Mouse (Mus musculus): ENCODE measurements around the gene Rab11fip5.

The Rab11fip5 gene

DNA sequence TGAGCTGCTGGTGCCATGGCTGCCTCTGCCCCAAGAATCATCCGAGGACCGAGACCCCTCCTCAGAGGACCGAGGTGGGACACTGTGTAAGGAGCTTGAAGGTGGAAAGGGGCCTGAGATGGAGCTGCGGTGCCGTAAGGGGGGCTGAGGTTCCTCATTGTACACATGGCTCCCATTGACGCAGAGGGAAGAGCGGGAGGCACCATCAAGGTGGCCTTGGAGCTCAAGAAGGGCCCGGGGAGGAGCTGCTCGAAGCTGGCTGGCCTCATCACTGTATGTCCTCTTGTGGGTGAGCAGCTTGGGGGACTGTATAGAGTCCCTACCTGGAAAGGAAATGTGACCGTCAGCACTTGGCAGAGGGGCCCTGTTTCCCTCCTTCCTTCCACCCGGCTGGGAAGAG, 26.3 kb downstream of the Rab11fip5 start:
- peak in 1 of 2 experiments; percentile 16 for DNase-seq (ENCODE audit: low spot score in 2 of 2)

DNA sequence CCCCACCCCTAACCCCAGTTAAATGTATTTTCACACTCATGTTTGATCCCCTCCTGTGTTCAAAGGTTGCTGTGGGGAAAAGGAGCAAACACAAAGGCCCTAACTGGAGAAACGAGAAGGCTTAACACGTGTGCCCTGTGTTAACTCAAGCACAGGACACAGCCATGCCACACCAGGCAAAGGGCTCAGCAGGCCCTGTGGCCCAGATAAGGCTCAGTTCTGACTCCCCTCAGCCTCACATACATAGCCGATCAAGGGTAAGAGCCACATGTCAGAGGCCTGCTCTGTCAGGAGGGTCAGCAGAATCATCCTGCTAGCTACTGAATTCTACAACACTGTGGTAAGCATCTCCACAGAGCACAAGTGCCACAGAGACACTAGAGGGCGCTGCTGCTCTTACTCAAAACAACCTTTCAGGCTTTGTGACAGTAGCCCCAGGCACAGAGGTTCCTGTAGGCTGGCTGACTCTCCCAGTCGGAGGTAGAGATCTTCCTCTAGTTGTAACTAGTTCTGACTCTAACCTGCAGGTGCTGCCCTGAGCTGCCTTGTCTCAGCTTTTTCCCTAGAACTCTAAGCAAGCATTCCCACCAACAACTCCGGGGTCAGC, 28.3 kb downstream of the Rab11fip5 start:
- DNase-seq (ENCODE audit: low spot score in 2 of 2) = peak; percentile 87 to 91

DNA sequence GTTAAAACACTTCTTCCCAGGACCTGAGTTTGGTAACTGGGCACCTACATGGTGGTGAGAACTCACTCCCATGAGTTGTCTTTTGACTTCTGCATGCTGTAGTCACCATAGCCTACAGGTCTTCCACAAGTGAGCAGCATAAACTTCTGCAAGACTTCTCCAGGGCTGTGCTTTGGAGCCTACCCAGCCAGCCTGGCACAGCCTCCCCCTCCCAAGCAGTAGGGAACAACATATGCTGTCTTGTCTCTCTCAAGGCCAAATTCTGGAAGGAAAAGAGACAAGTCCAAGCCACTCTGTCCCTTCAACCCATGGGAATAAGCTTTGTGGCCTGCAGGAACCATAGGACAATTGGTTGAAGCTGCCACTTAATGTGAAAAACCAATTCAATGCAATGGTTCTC, 29.5 kb downstream of the Rab11fip5 start:
- DNase-seq (ENCODE audit: low spot score in 2 of 2) = no peak

DNA sequence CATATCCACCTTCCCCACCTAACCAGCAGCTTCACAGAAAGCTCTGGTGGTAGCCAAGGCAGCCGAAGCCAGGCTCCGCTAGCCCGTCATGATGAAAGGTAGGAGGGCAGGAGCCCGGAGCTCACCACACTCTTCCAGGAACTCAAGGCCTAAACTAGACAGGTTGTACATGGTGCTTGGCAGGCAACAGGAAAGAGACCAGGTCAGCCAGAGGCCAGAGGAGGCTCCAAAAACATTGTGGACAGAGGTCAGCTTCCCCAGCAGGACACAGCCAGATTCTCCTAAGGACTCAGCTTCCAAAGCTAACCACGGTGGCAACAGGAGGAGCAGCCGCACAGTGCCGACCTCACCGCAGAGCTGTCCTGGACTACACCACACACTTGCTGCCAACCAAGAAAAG, 31.4 kb downstream of the Rab11fip5 start:
- DNase-seq (ENCODE audit: low spot score in 2 of 2) = no peak

DNA sequence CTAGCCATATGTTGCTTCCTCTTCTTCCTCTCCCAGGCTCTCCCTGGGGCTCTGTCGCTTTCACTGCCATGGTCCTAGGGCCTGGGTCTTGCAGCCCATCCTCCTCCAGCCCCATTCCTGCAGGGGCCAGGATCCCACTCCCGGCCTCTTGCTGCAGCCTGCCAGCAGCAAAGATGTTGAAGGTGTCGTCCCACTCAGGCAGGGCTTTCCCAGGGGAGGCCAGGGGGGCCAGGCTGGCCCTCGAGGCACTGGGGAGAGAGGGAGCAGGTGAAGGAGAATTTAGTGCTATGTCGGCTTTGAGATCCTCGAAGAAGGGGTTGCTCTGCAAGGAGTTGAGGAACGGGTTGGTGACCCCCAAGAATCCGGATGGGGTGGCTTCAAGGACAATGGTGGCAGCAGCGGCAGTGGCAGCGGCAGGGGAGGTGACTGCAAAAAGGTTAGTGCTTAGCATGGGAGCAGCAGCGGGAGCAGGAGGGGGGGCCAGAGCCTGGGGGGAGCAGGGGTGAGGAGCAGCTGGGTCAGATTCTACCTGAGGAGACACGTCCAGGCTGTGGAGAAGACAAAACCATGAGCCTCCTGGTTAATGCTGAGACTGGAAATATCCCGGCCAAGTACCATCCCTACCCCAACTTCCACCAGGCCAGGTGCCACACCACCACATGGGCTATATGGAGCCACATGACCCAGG, 32.5 kb downstream of the Rab11fip5 start:
- no peak for DNase-seq (ENCODE audit: low spot score in 2 of 2)

DNA sequence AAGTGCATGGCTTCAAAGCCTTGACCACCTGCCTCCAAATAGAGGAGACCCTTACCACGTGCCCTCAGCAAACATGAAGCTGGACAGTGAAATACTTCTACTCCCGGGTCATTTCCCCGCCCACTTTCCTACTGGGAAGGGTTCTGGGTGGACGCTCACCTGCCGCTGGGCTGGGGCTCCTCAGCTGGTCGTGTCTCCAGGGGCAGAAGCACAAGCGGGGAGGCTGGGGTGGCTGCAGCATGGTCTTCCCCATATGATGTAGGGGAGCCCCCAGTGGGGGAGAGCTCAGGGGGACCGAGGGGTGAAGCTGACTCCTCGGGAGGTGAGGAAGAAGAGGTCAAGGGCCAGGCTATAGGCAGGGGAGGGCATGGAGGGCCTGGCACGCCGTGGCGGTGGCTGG, 34.2 kb downstream of the Rab11fip5 start:
- DNase-seq (ENCODE audit: low spot score in 2 of 2) = no peak

DNA sequence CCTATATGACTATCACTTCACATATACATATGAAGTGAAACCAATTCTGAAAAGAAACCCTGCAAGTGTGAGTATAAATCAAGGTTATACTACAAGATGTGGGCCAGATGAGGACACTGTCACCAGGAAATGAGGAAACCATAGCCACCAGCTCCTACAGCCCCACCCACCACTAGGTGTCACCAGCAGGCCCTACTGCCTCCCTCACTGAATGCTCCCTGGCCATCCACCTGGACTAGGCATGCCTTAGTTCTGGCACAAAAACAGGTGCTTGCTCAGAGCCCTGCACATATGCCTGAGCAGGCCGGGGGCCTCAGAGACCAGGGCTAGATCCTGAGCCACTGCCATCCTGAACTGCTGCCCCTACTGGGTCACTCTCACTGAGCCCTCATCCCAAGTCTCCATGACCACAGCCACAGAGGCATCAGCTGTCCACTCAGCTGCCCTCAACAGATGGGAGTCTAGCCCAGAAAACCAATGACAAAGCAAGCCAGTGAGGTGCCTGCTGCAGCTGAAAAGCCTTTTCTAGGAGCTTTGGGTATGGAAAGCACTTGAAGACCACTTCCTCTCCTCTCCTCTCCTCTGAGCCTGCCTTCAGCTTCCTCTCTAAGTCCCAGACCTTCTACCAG, 35.0 kb downstream of the Rab11fip5 start:
- DNase-seq (ENCODE audit: low spot score in 2 of 2) = peak; percentile 58 to 63

DNA sequence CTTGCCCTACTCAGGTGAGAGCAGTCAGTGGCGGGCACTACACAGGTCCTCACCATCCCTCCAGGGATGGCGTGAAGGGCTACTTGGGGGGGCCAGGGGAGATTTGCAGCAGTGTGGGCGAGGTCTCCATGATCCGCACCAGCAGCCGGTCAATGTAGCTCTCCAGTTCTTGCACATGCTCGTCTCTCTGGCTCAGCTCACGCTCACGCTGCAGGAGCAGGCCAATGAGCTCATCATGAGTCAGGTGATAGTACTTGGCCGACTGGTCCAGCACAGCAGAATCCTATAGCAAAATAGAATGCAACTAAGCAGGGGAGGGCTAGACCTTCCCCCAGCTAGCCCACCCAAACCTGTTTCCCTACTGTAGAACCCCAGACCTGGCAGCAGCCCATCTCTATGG, 37.5 kb downstream of the Rab11fip5 start:
- DNase-seq (ENCODE audit: low spot score in 2 of 2) = peak in 1 of 2 experiments; percentile 46

DNA sequence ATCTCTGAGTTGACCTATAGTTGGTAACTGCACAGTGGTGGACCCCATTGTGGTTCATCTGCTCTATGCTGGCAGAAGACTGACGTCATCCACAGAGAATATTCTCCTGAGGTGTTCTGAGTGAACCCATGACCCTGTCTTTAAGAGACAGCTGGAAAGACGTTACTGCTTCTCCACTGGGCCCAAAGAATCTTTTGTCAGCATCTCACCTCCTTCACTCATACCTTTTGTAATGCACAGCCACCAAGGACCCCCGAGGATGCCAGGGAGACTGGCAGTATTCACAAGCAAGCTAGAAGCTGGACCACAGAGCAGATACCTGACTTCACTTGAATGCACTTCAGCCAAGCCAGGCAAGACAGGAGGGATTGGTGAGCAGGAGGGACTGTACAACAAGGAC, 39.1 kb downstream of the Rab11fip5 start:
- DNase-seq (ENCODE audit: low spot score in 2 of 2) = no peak

DNA sequence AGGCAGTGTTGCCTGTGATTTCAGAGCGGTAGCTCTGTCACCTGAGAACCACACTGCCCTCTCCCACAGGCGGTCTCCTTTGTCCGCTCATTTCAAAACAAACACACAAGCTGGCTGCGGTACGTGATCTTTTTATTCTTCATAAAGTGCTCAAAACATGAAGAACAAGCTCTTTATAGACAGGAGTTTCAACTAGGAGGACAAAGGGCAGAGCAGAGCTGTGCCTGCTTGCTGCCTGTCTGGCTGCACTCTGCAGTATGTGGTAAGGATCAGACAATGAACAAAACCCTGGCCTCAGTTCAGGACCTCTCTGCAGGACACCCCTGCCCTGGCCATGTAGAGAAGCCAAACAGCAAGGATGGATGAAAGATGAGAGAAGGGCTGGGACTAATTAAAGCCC, 39.6 kb downstream of the Rab11fip5 start:
- DNase-seq (ENCODE audit: low spot score in 2 of 2) = no peak

DNA sequence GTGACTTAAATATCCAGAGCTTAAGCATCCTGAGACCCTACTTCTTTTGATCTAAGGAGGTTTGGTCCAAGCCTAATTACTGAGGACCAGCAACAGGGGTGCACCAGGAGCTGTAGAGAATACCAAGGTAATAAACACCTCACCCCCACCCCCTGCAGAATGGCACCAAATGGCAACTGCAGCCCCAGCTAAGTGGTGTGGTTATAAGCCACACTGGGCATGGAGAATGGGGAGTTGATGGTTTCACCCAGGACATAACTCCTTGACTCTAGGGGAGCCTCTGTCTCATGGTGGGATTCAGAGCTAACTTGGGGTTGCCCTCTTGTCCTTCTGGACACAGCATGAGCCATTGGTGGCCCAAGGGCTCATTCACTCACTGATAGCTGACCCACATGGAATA, 40.2 kb downstream of the Rab11fip5 start:
- no peak for DNase-seq (ENCODE audit: low spot score in 2 of 2)

DNA sequence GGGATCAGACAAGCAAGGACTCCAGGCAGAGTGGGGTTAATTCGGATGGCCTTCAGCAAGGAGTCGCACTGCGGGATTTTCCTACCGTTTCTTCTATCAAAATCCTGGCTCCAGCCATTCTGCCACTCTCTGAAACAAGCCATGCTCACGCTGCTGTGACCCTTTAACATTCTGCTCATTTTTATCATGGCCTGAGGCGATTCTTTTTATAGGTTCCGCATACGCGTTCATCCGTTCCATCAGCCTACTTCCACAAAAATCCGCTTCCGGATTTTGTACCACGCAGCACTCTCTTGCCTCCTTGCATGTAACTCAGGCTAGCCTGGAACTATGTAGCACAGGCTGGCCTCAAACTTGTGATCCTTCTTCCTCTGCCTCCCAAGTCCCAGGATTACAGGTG, 40.7 kb downstream of the Rab11fip5 start:
- DNase-seq (ENCODE audit: low spot score in 2 of 2) = peak; percentile 58 to 75

DNA sequence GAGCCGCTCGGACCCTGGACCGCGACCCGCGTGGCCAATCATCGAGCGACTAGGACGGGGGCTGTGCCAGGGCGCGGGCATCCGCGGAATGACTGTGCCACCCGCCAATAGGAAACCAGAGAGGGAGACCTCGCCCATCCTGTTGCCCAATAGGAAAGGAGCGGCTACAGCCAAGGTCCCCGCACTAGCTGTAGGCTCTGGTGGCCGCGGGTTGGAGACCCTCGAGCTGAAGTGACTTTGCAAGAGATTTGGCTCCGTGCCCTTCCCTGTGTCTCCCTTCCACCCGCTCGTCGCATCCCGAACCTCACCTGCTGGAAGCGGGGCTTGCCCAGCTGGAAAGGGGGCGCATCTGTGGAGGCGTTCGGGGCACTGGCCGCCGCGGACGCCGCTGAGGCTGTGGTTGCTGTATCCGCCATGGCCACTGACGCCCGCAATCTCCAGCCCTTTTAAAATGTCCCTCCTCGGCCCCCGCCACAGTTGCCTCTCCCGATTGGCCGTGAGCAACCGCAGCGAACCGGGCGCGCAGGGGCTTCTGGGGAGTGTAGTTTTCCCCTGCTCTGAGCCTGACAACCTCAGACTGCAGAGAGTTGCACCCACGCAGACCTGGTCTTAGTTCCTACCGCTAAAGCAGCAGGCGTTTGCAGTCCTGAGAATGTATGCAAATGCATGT, 41.3 kb downstream of the Rab11fip5 start, which contains the start of gene Sfxn5:
Gene Sfxn5, minus strand, starts transcription at position 423 of the 670 bp plus-strand sequence.
- DNase-seq (ENCODE audit: low spot score in 2 of 2) = peak; percentile 98 to 99

DNA sequence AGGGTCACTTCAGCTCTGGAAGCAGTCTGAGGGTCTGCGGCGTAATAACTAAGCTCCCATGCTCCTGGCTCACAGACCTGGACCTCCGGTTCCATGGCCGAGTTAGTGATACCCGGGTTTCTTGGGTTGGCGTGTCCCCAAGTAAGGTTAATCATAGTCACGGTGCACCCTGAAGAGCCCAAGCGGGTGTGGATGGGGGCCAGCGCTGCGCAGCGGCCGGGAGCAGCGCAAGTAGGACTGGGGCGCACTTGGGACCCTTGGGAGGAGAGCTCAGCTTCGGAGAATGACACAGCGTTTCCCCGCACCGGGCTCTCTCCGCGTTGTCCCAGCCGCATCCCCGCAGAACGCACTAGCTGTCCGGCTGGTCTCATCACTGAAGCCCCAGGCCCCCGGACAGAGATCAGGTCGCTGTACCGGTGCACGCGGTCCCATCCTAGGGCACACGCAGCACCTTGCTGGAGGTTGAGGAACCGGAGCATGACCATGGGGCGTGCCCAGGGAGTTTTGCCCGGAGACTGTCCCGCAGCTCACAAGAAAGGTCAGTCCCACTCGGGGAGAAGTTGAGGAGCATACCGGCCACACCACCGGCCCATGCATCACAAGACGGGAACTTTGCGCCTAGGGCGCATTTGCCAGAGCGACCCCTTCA, 42.0 kb downstream of the Rab11fip5 start:
- no peak for DNase-seq (ENCODE audit: low spot score in 2 of 2)

DNA sequence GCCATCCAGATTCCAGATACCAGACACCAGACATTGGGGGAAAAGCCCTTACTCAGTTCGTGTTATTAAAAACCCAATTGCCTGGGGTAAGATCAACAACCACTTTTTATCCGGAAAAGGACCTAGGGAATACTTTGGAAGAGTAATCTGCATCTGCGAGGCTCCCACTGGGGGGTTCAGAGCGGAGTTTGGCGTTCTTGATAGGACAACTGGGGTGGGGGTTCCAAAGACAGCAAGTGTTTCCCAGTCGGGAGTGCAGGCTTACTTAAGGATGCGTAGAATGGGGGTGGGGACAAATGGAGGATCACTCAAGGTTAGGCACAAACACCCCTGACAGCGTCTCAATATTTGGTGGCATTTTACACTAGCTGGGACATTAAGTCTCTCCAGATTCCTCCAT, 42.7 kb downstream of the Rab11fip5 start:
- DNase-seq (ENCODE audit: low spot score in 2 of 2) = peak in 1 of 2 experiments; percentile 47

DNA sequence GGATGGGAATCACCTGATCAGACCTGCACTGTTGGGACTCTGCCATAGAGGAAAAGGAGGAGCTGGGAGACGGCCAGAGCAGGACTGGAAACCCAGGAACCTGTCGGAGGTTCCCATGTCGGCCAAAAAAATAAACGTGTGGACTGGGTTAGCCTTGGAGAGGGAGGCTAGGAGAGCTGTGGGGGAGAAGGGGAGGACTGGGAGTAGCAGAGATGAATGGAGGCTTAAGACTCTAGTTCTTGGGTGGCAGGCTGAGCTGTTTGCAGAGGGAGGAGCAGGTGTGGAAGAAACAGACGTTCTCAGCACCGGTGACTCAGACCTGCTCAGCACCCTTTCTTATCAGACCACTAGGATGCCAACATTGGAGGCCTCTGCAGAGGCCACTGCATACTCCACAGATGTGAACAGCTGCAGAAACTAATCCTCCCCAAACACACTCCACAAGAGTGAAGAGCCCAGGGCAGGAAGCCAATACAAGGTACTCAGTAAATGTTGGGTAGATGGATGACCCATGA, 43.2 kb downstream of the Rab11fip5 start:
- DNase-seq (ENCODE audit: low spot score in 2 of 2) = peak in 1 of 2 experiments; percentile 48

DNA sequence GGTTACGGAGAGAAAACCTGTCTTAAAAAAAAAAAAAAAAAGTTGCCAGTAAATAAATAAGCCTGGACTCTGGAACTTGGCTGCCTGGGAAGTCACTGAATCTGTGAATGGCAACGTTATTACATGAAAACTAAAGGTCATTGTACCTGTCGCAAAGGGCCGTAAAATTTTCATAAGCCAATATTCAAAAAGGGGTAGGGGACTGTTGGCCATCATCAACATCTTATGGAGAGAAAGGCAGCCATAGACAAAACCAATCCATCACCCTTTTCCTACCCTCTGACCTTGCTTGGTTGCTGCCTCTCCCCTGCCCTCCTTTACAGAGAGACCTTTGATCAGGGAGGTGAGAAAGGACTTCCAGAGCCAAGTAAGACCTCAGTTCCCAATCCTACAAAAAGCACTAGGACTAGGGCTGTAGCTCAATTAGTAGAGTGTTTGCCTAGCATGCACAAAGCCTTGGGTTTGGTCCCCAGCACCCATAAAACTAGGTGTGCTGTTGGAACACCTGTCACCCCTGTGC, 44.7 kb downstream of the Rab11fip5 start:
- no peak for DNase-seq (ENCODE audit: low spot score in 2 of 2)

DNA sequence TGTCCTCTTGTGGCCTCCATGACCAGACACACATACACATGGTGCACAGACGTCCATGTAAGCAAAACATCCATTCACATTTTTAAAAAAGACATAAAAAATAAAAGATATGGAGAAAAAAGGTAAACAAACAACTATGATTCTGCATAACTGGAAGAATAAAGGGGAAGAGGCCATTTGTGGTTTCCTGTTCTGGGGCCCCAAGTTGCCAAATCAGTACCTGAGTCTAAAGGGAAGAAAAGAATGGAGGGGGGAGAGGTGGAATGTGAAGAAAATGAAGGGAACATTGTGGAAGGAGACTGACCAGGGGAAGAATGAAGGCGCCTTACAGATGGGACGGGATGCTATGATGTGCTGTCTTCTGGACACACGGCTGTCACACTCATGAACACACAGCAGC, 47.9 kb downstream of the Rab11fip5 start:
- no peak for DNase-seq (ENCODE audit: low spot score in 2 of 2)

DNA sequence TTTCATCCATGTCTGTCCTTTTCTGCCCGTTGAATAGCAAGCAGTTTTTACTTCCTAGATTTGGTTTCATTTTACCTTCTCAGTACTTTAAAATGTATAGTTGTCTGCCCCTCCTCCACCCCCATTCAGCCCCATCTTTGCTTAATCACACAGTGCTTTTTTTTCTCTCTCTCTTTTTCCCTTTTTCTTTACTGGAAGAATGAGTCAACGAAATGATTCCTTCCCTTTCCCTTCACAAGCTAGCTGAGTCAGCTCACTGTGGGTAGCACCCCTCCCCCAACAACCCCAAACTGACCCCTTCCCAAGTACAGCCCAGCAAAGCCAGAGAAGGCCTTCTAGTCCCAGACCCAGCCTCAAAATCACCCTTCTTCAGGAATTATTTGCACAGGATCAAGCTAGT, 49.3 kb downstream of the Rab11fip5 start:
- DNase-seq (ENCODE audit: low spot score in 2 of 2) = no peak

DNA sequence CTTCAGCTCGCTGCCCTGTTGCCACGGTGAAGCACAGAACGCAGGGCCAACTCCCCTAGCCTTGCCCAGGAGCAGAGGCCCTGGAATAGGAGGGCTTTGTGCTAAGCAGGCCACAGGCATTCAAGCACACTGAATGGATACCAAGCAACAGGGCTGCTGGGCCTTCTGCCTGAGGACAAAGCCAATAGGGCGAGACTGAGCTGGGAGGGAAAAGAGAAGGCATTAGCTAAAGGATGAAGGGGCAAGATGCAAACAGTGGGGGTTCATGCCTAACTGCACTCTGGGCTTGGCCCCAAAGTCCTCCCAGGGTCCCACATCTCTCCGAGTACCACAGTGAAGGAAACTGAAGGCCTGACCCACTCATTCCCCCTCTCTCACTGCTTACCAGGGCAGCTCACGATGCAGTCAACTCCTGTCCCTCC, 54.0 kb downstream of the Rab11fip5 start:
- peak; percentile 80 to 87 for DNase-seq (ENCODE audit: low spot score in 2 of 2)

DNA sequence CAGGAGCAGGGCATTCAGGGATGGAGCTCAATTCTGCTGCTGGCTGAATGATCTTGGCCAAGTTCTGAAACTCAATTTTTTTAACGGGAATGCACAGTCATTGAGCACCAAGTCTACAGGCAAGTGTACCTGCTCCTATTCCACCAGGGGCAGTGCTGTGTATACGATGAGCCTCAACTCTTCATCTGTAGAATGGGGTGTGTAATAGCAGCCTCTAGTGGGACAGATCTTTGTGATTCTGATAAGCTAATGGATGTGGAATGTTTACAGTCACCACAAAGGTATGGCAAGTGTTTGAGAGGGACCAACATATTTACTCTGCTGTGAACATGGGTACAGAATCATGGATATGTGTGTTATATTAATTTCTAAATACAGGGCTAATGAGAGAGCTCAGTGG, 58.2 kb downstream of the Rab11fip5 start:
- no peak for DNase-seq (ENCODE audit: low spot score in 2 of 2)
